Mouse (Mus musculus) liver, postnatal 0 days (tissue): Measurements from ENCODE around the gene H2afj.

Experiments used
- CTCF ChIP-seq: sonication (generic); IDR thresholded peaks from 2 replicates; pipeline ENCODE4 v1.5.1; 2016; ENCODE audit warnings: antibody characterized with exemption, low read depth
- EP300 ChIP-seq: IDR thresholded peaks from 2 replicates; pipeline ENCODE4 v1.6.1; 2016; ENCODE audit warnings: antibody characterized with exemption, low read depth, mild to moderate bottlenecking

GRCm38 (mm10) chr6:136852348-136852747 lies 44.3 kb downstream of the H2afj start:
- TF ChIP-seq CTCF (no peak), EP300 (no peak)
